Mouse (Mus musculus) hindbrain, embryonic 12.5 days (tissue): ENCODE results near the gene Ttc16. TPM values are rescaled to one million over a fixed set of nuclear protein-coding genes. Genes with fewer than 3 reads are reported as not detected.

Experiments used
- ATAC-seq: fragments of 200-750 bp; cut with Nextera tagmentation; 2 replicates; pipeline ENCODE4 v1.8.0; 2017; ENCODE audit warnings: moderate TSS enrichment; ENCODE audit not compliant: low FRiP score
- H3K27ac ChIP-seq: fragments of 300-500 bp; sonication (generic); 2 replicates; pipeline ENCODE4 v1.5.1; 2016; ENCODE audit warnings: mild to moderate bottlenecking
- H3K27me3 ChIP-seq: fragments of 300-500 bp; sonication (generic); 2 replicates; pipeline ENCODE4 v1.6.1; 2016; ENCODE audit warnings: mild to moderate bottlenecking
- H3K36me3 ChIP-seq: fragments of 300-500 bp; sonication (generic); 2 replicates; pipeline ENCODE4 v1.6.1; 2016; ENCODE audit warnings: mild to moderate bottlenecking
- H3K4me1 ChIP-seq: fragments of 300-500 bp; sonication (generic); 2 replicates; pipeline ENCODE4 v1.6.1; 2016
- H3K4me2 ChIP-seq: fragments of 300-500 bp; sonication (generic); replicated peaks from 2 replicates; pipeline ENCODE4 v1.6.1; 2016; ENCODE audit warnings: mild to moderate bottlenecking
- H3K4me3 ChIP-seq: fragments of 300-500 bp; sonication (generic); 2 replicates; pipeline ENCODE4 v1.5.1; 2016; ENCODE audit warnings: mild to moderate bottlenecking
- H3K9ac ChIP-seq: fragments of 300-500 bp; sonication (generic); 2 replicates; pipeline ENCODE4 v1.6.1; 2016; ENCODE audit warnings: mild to moderate bottlenecking, moderate library complexity
- H3K9me3 ChIP-seq: fragments of 300-500 bp; sonication (generic); replicated peaks from 2 replicates; pipeline ENCODE4 v1.6.1; 2016; ENCODE audit warnings: mild to moderate bottlenecking
- WGBS: fragments of 180-500 bp; shearing (Covaris S2); methylation state at CpG from one replicate; pipeline ENCODE4 v1.1.7; 2016; 5-methylcytosine and 5-hydroxymethylcytosine counted together
- polyA plus RNA-seq: library from polyadenylated mRNA; unstranded; fragments of >200 nt; fragmentation: Nextera tagmentation; extraction: Ambion mirVana; gene quantifications from 2 replicates; pipeline ENCODE4 v1.2.1, GENCODE M21; 2016

Ttc16 gene
- polyA plus RNA-seq, 1 experiment from 2014 or later: 1.1 TPM

DNA sequence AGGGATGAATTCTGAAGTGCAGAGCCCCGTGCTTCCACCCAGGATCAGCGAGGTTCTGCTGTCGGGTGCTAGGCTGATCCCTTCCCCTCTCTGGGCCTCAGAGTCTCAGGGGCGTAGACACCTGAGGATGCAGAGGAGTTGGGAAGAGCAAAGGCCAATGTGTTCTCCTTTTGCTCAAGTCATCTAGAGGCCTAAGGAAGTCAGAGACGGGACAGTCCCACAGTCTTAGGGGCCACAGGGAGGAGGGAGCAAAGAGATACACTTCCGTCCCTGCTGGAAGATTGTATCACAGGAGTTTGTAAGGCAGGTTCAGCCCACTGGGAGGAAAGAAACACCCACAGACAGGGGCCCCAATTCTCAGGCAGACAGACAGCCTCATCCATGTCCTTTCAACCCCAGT, 53.4 kb downstream of the Ttc16 start:
- ATAC-seq: no peak

DNA sequence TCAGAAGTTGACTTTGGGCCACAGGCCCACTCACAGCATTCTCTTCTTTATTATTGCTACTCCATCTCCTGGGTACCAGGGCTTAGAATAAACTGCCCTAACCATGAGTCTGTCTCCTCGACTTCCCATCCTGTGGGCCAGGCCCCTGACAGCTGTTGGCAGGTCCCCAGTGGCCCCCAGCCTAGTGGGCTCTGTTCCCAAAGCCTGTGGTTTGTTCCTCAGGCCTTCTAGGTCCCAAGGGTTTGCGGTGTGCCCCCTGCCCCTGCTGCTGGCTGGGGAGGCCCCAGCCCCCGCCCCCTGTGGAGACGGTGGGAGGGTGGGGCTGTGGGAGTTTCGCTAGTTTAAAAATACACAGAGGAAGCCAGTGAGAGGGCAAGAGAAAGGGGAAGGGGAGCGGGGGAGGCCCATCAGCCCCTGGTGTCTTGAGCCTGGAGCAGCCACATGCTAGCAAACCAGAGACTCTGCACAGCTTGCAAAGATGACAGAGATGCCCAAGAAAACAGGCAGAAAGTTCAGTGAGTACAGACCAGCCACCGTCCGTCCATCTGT, 54.7 kb downstream of the Ttc16 start, which contains the start of gene Sh2d3c:
Gene Sh2d3c, plus strand, starts transcription at position 375 of the 549 bp plus-strand sequence.
- no peak within 1 kb of the TSS for H3K27ac ChIP-seq
- 0 out of 2 replicates have a peak within 1 kb of the TSS, but pooled peaks have one; percentile 1 for H3K4me2 ChIP-seq
- 48% methylated on average over 8 of the region's 8 CpGs for WGBS
- no peaks in the 10 kb centered on the region for H3K9me3 ChIP-seq
- H3K36me3 ChIP-seq: no peaks in the 10 kb centered on the region
- H3K27me3 ChIP-seq: no peaks in the 10 kb centered on the region
- H3K4me3 ChIP-seq: no peak within 1 kb of the TSS
- ATAC-seq: no peak
- peak within 1 kb of the TSS; percentile 28; the same call in 1 of the 2 replicates for H3K9ac ChIP-seq
- peaks cover 17% of the 10 kb centered on the region for H3K4me1 ChIP-seq

More for the DNA sequence above, 53.4 kb downstream of the Ttc16 start:
- Histone ChIP-seq H3K9ac (no peak overlapping the region), H3K4me1 (peaks cover 19% of the 10 kb centered on the region), H3K4me3 (no peak overlapping the region), H3K9me3 (no peaks in the 10 kb centered on the region), H3K4me2 (no peak overlapping the region), H3K36me3 (no peaks in the 10 kb centered on the region), H3K27ac (no peak overlapping the region), H3K27me3 (no peaks in the 10 kb centered on the region)
- 63% methylated on average over 6 of the region's 6 CpGs for WGBS

DNA sequence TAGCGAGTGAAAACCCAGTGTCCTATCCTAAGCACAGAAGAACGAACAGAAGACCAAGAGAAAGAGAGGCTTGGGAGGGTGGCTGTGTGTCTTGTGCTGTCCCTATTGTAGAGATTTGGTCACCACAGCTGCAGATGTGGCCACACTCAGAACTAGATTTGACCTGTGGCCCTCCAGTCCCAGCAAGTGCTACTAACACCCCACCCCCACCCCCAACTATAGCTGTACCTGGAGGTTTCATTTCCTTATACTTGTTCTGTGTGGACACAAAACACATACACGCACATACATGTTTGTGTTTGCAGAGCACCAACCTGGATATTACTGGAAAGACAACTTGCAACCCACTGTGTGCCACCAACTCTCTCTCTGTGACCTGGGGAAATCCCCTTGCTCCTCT, 55.4 kb downstream of the Ttc16 start:
- 93% methylated on average over 3 of the region's 3 CpGs for WGBS

DNA sequence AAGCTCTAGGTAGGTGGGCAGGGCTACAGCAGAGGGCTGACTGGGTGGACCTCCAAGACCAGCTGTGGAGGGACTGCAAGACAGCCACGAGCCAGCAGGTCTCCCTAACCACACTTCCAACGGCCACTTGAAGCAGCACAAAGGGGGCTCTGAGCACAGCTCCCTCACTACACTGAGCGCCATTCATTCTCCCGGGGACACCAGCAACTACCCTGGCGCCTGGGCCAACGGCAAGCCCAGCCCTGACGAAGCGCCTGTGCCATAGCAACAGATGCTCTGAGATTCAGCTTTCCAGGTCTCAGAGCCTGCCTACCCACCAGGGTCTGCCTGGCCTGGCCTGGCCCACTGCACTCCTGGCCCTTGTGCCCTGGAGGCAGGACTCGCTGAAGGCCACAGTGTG, 56.7 kb downstream of the Ttc16 start:
- Histone ChIP-seq H3K9ac (0 out of 2 replicates have a peak overlapping the region, but pooled peaks have one; percentile 4), H3K4me2 (no peak overlapping the region), H3K27me3 (no peaks in the 10 kb centered on the region), H3K36me3 (no peaks in the 10 kb centered on the region), H3K27ac (peak overlapping the region; percentile 52; the same call in 1 of the 2 replicates), H3K4me1 (peaks cover 27% of the 10 kb centered on the region), H3K4me3 (no peak overlapping the region), H3K9me3 (no peaks in the 10 kb centered on the region)
- no peak for ATAC-seq
- WGBS: 35% methylated on average over 9 of the region's 9 CpGs

More for the DNA sequence above, 55.4 kb downstream of the Ttc16 start:
- Histone ChIP-seq H3K27me3 (no peaks in the 10 kb centered on the region), H3K9me3 (no peaks in the 10 kb centered on the region), H3K36me3 (no peaks in the 10 kb centered on the region), H3K4me1 (peaks cover 17% of the 10 kb centered on the region), H3K27ac (no peak overlapping the region), H3K9ac (no peak overlapping the region), H3K4me2 (no peak overlapping the region), H3K4me3 (no peak overlapping the region)
- ATAC-seq: no peak

DNA sequence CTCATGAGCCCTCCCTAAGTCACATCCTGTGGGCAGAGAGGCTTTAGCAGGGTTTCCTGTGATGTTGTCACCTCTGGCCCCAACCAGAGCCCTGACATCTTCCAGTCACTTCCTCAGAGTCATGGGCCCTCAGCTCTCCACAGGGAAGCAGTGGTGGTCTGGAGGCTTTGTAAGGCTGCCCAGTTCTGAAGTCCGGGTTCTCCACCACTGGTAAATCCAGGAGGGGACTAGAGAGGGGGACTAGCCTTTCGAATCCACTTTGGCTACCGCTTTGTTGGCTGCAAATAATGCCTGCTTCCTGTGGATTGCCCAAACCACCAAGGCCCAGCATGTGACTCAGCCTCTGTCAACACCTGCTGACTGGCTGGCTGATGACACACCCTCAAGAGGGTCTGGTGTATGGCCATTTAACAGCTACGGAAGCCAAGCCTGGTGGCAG, 60.4 kb downstream of the Ttc16 start:
- 54% methylated on average over 4 of the region's 4 CpGs for WGBS
- Histone ChIP-seq H3K9me3 (no peaks in the 10 kb centered on the region), H3K4me2 (no peak overlapping the region), H3K36me3 (peaks cover 7% of the 10 kb centered on the region), H3K4me1 (peaks cover 24% of the 10 kb centered on the region), H3K27ac (no peak overlapping the region), H3K27me3 (no peaks in the 10 kb centered on the region), H3K9ac (no peak overlapping the region), H3K4me3 (no peak overlapping the region)
- ATAC-seq: no peak

DNA sequence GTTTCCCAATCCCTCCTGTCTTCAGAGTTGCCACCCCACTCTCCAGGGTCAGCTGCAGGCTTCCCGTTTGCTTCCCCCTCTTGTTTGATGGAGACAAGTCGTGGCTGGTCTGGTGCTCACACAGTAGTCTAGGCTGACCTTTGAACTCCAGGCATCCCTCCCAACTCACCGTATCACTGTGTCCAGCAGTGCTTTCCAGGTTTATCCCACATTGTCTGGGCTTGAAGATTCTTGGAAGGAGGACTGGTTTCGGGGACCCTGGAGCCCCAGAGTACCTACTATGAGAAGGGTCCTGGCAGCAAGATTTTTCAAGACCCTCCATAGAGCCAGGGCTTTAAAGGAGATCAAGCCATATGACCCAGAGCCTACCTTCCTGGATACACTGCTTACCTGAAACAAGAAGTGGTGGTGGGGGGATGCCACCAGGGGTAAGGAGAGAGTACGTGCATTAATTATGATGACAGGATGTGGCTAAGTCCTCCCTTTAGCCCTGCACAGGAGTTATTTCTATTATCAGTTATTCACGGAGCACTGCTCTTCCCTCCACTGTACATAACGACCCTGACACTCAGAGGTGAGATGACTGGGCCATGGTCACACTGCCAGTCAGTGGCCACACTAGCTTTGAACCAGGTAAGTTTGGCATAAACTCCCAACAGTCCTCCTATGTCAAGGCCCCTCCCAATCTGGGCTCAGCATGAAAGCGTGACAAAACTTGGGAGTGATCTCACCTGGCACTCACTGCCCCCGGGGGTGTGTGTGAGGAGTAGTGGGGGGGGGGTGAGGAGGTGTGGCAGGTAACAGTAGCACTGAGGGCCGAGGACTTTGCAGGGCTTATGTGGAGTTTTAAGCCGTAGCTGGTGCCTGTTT, 61.1 kb downstream of the Ttc16 start:
- Histone ChIP-seq H3K27ac (peak overlapping the region; percentile 99), H3K36me3 (peaks cover 13% of the 10 kb centered on the region), H3K9me3 (no peaks in the 10 kb centered on the region), H3K27me3 (no peaks in the 10 kb centered on the region), H3K4me1 (peaks cover 24% of the 10 kb centered on the region), H3K9ac (no peak overlapping the region), H3K4me2 (peak overlapping the region; percentile 97), H3K4me3 (no peak overlapping the region)
- WGBS: 60% methylated on average over 11 of the region's 11 CpGs
- no peak for ATAC-seq

DNA sequence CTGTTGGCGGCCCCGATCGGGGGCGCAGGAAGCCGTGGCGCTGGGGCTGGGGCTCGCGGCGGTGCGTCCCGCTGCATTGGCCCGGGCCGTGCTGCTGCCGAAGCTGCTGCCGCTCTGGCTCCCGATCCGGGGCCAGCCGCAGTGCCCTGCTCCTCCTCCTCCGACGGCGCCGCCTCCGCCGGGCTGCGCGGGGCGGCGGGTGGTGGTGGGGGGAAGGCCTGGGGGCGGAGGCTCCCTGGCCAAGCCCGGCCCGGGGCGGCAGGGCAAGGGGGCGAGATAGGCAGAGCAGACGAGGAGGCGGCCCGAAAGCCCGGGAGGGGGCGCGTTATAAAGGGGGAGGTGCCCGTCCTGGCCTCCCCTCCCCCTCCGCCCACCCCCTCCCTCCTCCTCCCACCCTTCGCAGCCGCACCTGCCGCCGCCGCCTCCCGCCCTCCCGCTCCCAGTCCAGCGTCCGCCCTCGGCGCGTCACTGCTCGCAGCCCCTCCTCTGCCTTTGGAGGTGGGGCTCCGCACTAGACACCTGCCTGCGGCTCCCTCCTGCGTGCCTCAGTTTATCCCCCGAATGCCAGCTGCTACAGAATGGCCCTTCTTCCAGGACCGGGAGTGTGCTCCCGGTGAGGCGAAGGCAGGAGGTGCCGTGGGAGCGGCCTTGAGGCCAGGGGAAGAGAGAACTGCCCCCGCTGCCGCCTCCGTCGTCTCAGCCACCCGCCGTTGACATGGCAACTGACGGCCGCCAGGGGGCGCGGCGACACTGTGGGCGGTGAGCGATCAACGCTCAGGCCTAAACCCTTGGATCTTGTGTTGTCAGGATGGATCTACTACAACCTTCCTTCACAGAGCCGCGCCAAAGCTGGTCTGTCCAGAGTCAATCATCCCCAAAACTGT, 62.3 kb downstream of the Ttc16 start, which contains the start of gene Cdk9:
Gene Cdk9, minus strand, starts transcription at position 143 of the 884 bp plus-strand sequence.
- peak within 1 kb of the TSS; percentile 93 for H3K4me3 ChIP-seq
- peak within 1 kb of the TSS; percentile 97 for H3K4me2 ChIP-seq
- H3K9ac ChIP-seq: peak within 1 kb of the TSS; percentile 94
- no peaks in the 10 kb centered on the region for H3K27me3 ChIP-seq
- no peaks in the 10 kb centered on the region for H3K9me3 ChIP-seq
- peak within 1 kb of the TSS; percentile 99 for H3K27ac ChIP-seq
- peaks cover 22% of the 10 kb centered on the region for H3K4me1 ChIP-seq
- peaks cover 24% of the 10 kb centered on the region for H3K36me3 ChIP-seq
- ATAC-seq: peak; percentile 82
- under 1% methylated on average over 44 of the region's 79 CpGs for WGBS

DNA sequence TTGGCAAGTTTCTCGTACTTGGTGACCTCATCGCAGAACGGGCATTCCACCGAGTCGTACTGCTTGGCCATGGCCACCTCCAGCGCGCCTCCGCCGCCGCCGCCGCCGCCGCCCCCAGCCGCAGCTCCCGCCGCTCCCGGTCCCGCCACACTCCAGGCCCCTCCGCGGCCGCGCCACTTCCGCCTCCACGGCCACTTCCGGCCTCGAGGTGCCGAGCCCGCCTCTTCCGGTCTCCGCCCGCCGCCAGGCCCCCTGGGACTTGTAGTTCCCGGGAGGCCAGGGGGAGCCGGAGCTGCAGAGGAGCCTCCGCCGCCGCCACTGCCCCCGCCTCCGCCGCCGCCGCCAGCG, 62.9 kb downstream of the Ttc16 start:
- ATAC-seq: peak; percentile 89
- no peaks in the 10 kb centered on the region for H3K27me3 ChIP-seq
- WGBS: 1% methylated on average over 29 of the region's 44 CpGs

DNA sequence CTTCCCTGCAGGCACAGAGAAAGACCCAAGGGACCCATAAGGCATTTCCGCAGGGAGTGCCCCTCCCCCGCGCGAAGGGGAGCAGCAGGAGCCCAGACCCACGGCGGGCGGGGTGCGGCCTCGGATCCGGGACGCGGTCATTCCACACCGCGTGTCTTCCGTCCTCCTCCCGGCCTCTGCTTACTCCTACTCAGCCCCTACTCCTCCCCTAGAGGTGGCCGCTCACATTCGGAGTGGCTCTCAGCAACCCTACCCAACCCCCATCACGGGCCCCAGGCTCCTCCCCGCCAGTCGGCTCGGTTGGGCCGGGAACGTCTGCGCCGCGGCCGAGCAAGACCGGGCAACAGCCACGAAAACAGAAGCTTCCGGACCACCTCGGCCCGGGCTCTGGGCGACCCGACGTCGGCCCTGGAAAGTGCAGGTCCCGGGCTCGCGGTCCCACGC, 63.3 kb downstream of the Ttc16 start:
- Histone ChIP-seq H3K36me3 (peaks cover 35% of the 10 kb centered on the region), H3K9me3 (no peaks in the 10 kb centered on the region), H3K4me1 (peaks cover 22% of the 10 kb centered on the region), H3K9ac (peak overlapping the region; percentile 94), H3K4me3 (peak overlapping the region; percentile 93), H3K27ac (peak overlapping the region; percentile 99), H3K27me3 (no peaks in the 10 kb centered on the region), H3K4me2 (peak overlapping the region; percentile 97)
- WGBS: under 1% methylated on average over 41 of the region's 41 CpGs
- peak; percentile 54 for ATAC-seq

More for the DNA sequence above, 62.9 kb downstream of the Ttc16 start:
- Histone ChIP-seq H3K4me1 (peaks cover 22% of the 10 kb centered on the region), H3K27ac (peak overlapping the region; percentile 99), H3K9ac (peak overlapping the region; percentile 94), H3K9me3 (no peaks in the 10 kb centered on the region), H3K4me3 (peak overlapping the region; percentile 93), H3K36me3 (peaks cover 30% of the 10 kb centered on the region), H3K4me2 (peak overlapping the region; percentile 97)

DNA sequence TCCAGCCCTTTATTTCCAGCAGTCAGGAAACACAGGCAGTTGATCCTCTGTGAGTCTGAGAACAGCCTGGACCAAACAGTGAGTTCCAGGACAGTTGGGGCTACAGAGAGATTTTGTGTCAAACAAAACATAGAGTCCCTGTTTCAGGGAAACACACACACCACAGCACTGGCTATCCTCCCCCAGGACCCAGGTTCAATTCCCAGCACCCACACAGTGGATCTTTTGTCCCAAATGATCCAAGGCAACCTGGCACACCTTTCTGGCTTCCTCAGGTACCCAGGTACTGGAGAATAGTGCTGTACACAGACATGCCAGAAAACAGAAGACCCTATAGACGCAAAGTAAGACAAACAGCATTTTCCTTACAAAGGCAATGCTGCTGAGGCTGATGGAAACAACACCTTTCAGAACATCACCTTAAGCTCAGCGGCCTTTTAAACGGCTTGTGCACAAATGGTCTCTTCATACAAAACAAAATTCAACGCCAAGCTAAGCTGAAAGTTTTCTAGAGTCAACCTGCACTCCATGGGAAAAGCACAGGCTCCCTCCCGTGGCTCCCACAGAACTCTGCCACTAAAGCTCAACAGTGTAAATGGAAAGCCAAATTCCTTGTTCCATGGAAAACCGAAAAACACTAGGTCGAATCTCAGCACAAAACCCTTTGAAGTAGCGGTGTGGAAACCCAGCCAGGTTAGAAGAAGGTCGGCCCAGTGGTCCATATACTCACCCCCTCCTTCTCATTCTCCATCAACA, 64.0 kb downstream of the Ttc16 start:
- peak overlapping the region; percentile 93 for H3K4me3 ChIP-seq
- peaks cover 41% of the 10 kb centered on the region for H3K36me3 ChIP-seq
- no peak for ATAC-seq
- peak overlapping the region; percentile 94 for H3K9ac ChIP-seq
- H3K4me1 ChIP-seq: peaks cover 22% of the 10 kb centered on the region
- peak overlapping the region; percentile 99; the same call in 1 of the 2 replicates for H3K27ac ChIP-seq
- H3K9me3 ChIP-seq: no peaks in the 10 kb centered on the region
- H3K4me2 ChIP-seq: peak overlapping the region; percentile 97
- WGBS: 31% methylated on average over 9 of the region's 9 CpGs
- no peaks in the 10 kb centered on the region for H3K27me3 ChIP-seq

DNA sequence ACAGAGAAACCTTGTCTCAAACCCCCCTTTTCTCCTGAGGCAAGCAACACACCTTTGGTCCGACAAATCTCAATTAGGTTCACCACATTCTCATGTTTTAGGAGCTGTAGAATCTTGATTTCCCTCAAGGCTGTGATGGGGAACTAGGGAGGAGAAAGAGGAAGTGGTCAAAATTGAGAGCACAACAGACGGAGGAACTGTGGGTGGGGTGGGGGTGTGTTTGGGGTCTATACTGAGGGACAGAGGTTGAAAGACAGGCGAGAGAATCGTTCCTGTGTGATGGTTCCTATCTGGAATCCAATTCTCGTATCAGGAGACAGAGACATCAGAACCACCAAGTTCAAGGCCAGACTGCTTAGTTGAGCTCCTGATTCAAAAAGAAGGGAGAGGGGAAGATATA, 65.0 kb downstream of the Ttc16 start:
- H3K9ac ChIP-seq: no peak overlapping the region
- 94% methylated on average over 5 of the region's 5 CpGs for WGBS

More for the DNA sequence above, 65.0 kb downstream of the Ttc16 start:
- ATAC-seq: no peak
- Histone ChIP-seq H3K36me3 (peaks cover 52% of the 10 kb centered on the region), H3K4me2 (no peak overlapping the region), H3K9me3 (no peaks in the 10 kb centered on the region), H3K27ac (no peak overlapping the region), H3K4me1 (peaks cover 22% of the 10 kb centered on the region), H3K4me3 (no peak overlapping the region), H3K27me3 (no peaks in the 10 kb centered on the region)
